Mouse (Mus musculus): ENCODE results near the gene Capn2. TPM values are rescaled to one million over a fixed set of nuclear protein-coding genes. Genes with fewer than 3 reads are reported as not detected.

Capn2 gene
- polyA plus RNA-seq, 1 experiment from 2014 or later: 78.3 TPM

GRCm38 (mm10) chr1:182490568-182490967, 26.8 kb downstream of the Capn2 start:
- Histone ChIP-seq H3K4me1 (ENCODE audit: control insufficient read depth, insufficient read depth, low read length) (no peaks in the 10 kb centered on the region), H3K9me3 (ENCODE audit: control insufficient read depth, low read length) (no peaks in the 10 kb centered on the region), H3K9ac (ENCODE audit: low read length) (no peak overlapping the region), H3K36me3 (ENCODE audit: control insufficient read depth, insufficient read depth, low read length) (peaks cover 12% of the 10 kb centered on the region), H3K4me2 (ENCODE audit: low read depth, severe bottlenecking) (no peak overlapping the region), H3K27ac (replicated peaks; ENCODE audit: low read depth, low read length) (no peak overlapping the region), H3K4me3 (ENCODE audit: low read depth, low read length) (no peak overlapping the region), H3K27me3 (ENCODE audit: control insufficient read depth, insufficient read depth, low read length) (no peaks in the 10 kb centered on the region)
- 78% methylated on average over 7 of the region's 7 CpGs for WGBS
- ATAC-seq (ENCODE audit: insufficient number of reproducible peaks, low FRiP score, low TSS enrichment, low read depth) (no peak), DNase-seq (ENCODE audit: low spot score) (no peak)

GRCm38 (mm10) chr1:182489803-182490452, 27.5 kb downstream of the Capn2 start:
- Histone ChIP-seq H3K9me3 (ENCODE audit: control insufficient read depth, low read length) (no peaks in the 10 kb centered on the region), H3K4me3 (ENCODE audit: low read depth, low read length) (no peak overlapping the region), H3K27ac (replicated peaks; ENCODE audit: low read depth, low read length) (no peak overlapping the region), H3K36me3 (ENCODE audit: control insufficient read depth, insufficient read depth, low read length) (peaks cover 12% of the 10 kb centered on the region), H3K27me3 (ENCODE audit: control insufficient read depth, insufficient read depth, low read length) (no peaks in the 10 kb centered on the region), H3K9ac (ENCODE audit: low read length) (no peak overlapping the region), H3K4me2 (ENCODE audit: low read depth, severe bottlenecking) (peak overlapping the region; percentile 45), H3K4me1 (ENCODE audit: control insufficient read depth, insufficient read depth, low read length) (no peaks in the 10 kb centered on the region)
- 11% methylated on average over 21 of the region's 21 CpGs for WGBS
- ATAC-seq (ENCODE audit: insufficient number of reproducible peaks, low FRiP score, low TSS enrichment, low read depth) (peak; percentile 81), DNase-seq (ENCODE audit: low spot score) (peak; percentile 91)

- H3K27me3 ChIP-seq (ENCODE audit: control insufficient read depth, insufficient read depth, low read length): no peaks in the 10 kb centered on the region
- DNase-seq (ENCODE audit: low spot score): no peak
- 95% methylated on average over 10 of the region's 10 CpGs for WGBS
- H3K4me1 ChIP-seq (ENCODE audit: control insufficient read depth, insufficient read depth, low read length): no peaks in the 10 kb centered on the region
- peaks cover 12% of the 10 kb centered on the region for H3K36me3 ChIP-seq (ENCODE audit: control insufficient read depth, insufficient read depth, low read length)
- no peaks in the 10 kb centered on the region for H3K9me3 ChIP-seq (ENCODE audit: control insufficient read depth, low read length)
- H3K4me3 ChIP-seq (ENCODE audit: low read depth, low read length): no peak overlapping the region
- no peak overlapping the region for H3K27ac ChIP-seq (replicated peaks; ENCODE audit: low read depth, low read length)
- no peak for ATAC-seq (ENCODE audit: insufficient number of reproducible peaks, low FRiP score, low TSS enrichment, low read depth)
- no peak overlapping the region for H3K4me2 ChIP-seq (ENCODE audit: low read depth, severe bottlenecking)
- no peak overlapping the region for H3K9ac ChIP-seq (ENCODE audit: low read length)
Observed at GRCm38 (mm10) chr1:182488503-182488902, 28.9 kb downstream of the Capn2 start.

- no peaks in the 10 kb centered on the region for H3K27me3 ChIP-seq (ENCODE audit: control insufficient read depth, insufficient read depth, low read length)
- no peak overlapping the region for H3K9ac ChIP-seq (ENCODE audit: low read length)
- WGBS: 95% methylated on average over 12 of the region's 12 CpGs
- peaks cover 19% of the 10 kb centered on the region for H3K36me3 ChIP-seq (ENCODE audit: control insufficient read depth, insufficient read depth, low read length)
- no peaks in the 10 kb centered on the region for H3K9me3 ChIP-seq (ENCODE audit: control insufficient read depth, low read length)
- H3K4me3 ChIP-seq (ENCODE audit: low read depth, low read length): no peak overlapping the region
- ATAC-seq (ENCODE audit: insufficient number of reproducible peaks, low FRiP score, low TSS enrichment, low read depth): no peak
- DNase-seq (ENCODE audit: low spot score): no peak
- no peak overlapping the region for H3K4me2 ChIP-seq (ENCODE audit: low read depth, severe bottlenecking)
- H3K4me1 ChIP-seq (ENCODE audit: control insufficient read depth, insufficient read depth, low read length): no peaks in the 10 kb centered on the region
- no peak overlapping the region for H3K27ac ChIP-seq (replicated peaks; ENCODE audit: low read depth, low read length)
Observed at GRCm38 (mm10) chr1:182483910-182484274, 33.5 kb downstream of the Capn2 start.

- DNase-seq (ENCODE audit: low spot score): no peak
- H3K27me3 ChIP-seq (ENCODE audit: control insufficient read depth, insufficient read depth, low read length): no peaks in the 10 kb centered on the region
- ATAC-seq (ENCODE audit: insufficient number of reproducible peaks, low FRiP score, low TSS enrichment, low read depth): no peak
- no peak overlapping the region for H3K4me3 ChIP-seq (ENCODE audit: low read depth, low read length)
- WGBS: 89% methylated on average over 14 of the region's 14 CpGs
- no peaks in the 10 kb centered on the region for H3K9me3 ChIP-seq (ENCODE audit: control insufficient read depth, low read length)
- H3K9ac ChIP-seq (ENCODE audit: low read length): no peak overlapping the region
- H3K27ac ChIP-seq (replicated peaks; ENCODE audit: low read depth, low read length): no peak overlapping the region
- peaks cover 14% of the 10 kb centered on the region; the same call in 1 of the 2 replicates for H3K36me3 ChIP-seq (ENCODE audit: control insufficient read depth, insufficient read depth, low read length)
- H3K4me1 ChIP-seq (ENCODE audit: control insufficient read depth, insufficient read depth, low read length): no peaks in the 10 kb centered on the region
- no peak overlapping the region for H3K4me2 ChIP-seq (ENCODE audit: low read depth, severe bottlenecking)
Observed at GRCm38 (mm10) chr1:182482991-182483909, 34.2 kb downstream of the Capn2 start.

- DNase-seq (ENCODE audit: low spot score): no peak
- Histone ChIP-seq H3K4me3 (ENCODE audit: low read depth, low read length) (no peak overlapping the region), H3K4me2 (ENCODE audit: low read depth, severe bottlenecking) (no peak overlapping the region), H3K36me3 (ENCODE audit: control insufficient read depth, insufficient read depth, low read length) (peaks cover 16% of the 10 kb centered on the region), H3K9ac (ENCODE audit: low read length) (no peak overlapping the region), H3K9me3 (ENCODE audit: control insufficient read depth, low read length) (no peaks in the 10 kb centered on the region), H3K27ac (replicated peaks; ENCODE audit: low read depth, low read length) (no peak overlapping the region), H3K4me1 (ENCODE audit: control insufficient read depth, insufficient read depth, low read length) (no peaks in the 10 kb centered on the region), H3K27me3 (ENCODE audit: control insufficient read depth, insufficient read depth, low read length) (no peaks in the 10 kb centered on the region)
- ATAC-seq (ENCODE audit: insufficient number of reproducible peaks, low FRiP score, low TSS enrichment, low read depth): no peak
- WGBS: 80% methylated on average over 10 of the region's 10 CpGs
Observed at GRCm38 (mm10) chr1:182481646-182482295, 35.6 kb downstream of the Capn2 start.

- no peak overlapping the region for H3K27ac ChIP-seq (replicated peaks; ENCODE audit: low read depth, low read length)
- no peaks in the 10 kb centered on the region for H3K27me3 ChIP-seq (ENCODE audit: control insufficient read depth, insufficient read depth, low read length)
- no peak overlapping the region for H3K9ac ChIP-seq (ENCODE audit: low read length)
- H3K4me2 ChIP-seq (ENCODE audit: low read depth, severe bottlenecking): no peak overlapping the region
- peaks cover 13% of the 10 kb centered on the region for H3K36me3 ChIP-seq (ENCODE audit: control insufficient read depth, insufficient read depth, low read length)
- WGBS: 93% methylated on average over 7 of the region's 7 CpGs
- no peak overlapping the region for H3K4me3 ChIP-seq (ENCODE audit: low read depth, low read length)
- ATAC-seq (ENCODE audit: insufficient number of reproducible peaks, low FRiP score, low TSS enrichment, low read depth): no peak
- no peaks in the 10 kb centered on the region for H3K9me3 ChIP-seq (ENCODE audit: control insufficient read depth, low read length)
- no peak for DNase-seq (ENCODE audit: low spot score)
- no peaks in the 10 kb centered on the region for H3K4me1 ChIP-seq (ENCODE audit: control insufficient read depth, insufficient read depth, low read length)
Observed at GRCm38 (mm10) chr1:182481138-182481537, 36.3 kb downstream of the Capn2 start.

- H3K27ac ChIP-seq (replicated peaks; ENCODE audit: low read depth, low read length): no peak overlapping the region
- no peaks in the 10 kb centered on the region for H3K9me3 ChIP-seq (ENCODE audit: control insufficient read depth, low read length)
- H3K9ac ChIP-seq (ENCODE audit: low read length): no peak overlapping the region
- H3K4me2 ChIP-seq (ENCODE audit: low read depth, severe bottlenecking): no peak overlapping the region
- no peaks in the 10 kb centered on the region for H3K27me3 ChIP-seq (ENCODE audit: control insufficient read depth, insufficient read depth, low read length)
- WGBS: 81% methylated on average over 4 of the region's 4 CpGs
- H3K4me1 ChIP-seq (ENCODE audit: control insufficient read depth, insufficient read depth, low read length): no peaks in the 10 kb centered on the region
- no peak overlapping the region for H3K4me3 ChIP-seq (ENCODE audit: low read depth, low read length)
- ATAC-seq (ENCODE audit: insufficient number of reproducible peaks, low FRiP score, low TSS enrichment, low read depth) (no peak), DNase-seq (ENCODE audit: low spot score) (no peak)
- H3K36me3 ChIP-seq (ENCODE audit: control insufficient read depth, insufficient read depth, low read length): peaks cover 11% of the 10 kb centered on the region
Observed at GRCm38 (mm10) chr1:182478935-182479334, 38.5 kb downstream of the Capn2 start.

Data from limb, embryonic 11.5 days (tissue).